Mouse (Mus musculus): ENCODE measurements around the gene Nlgn2. TPM values are rescaled to one million over a fixed set of nuclear protein-coding genes. Genes with fewer than 3 reads are reported as not detected.
A peak's percentile ranks its signal among the peaks of the same experiment; 100 is the strongest.
"Not testable (repeated sequence)": the region's sequence is repeated elsewhere in the genome, so short reads cannot be mapped to it uniquely, and the experiment has no call there.

Gene Nlgn2
- polyA plus RNA-seq, 1 experiment = 2.4 TPM

DNA sequence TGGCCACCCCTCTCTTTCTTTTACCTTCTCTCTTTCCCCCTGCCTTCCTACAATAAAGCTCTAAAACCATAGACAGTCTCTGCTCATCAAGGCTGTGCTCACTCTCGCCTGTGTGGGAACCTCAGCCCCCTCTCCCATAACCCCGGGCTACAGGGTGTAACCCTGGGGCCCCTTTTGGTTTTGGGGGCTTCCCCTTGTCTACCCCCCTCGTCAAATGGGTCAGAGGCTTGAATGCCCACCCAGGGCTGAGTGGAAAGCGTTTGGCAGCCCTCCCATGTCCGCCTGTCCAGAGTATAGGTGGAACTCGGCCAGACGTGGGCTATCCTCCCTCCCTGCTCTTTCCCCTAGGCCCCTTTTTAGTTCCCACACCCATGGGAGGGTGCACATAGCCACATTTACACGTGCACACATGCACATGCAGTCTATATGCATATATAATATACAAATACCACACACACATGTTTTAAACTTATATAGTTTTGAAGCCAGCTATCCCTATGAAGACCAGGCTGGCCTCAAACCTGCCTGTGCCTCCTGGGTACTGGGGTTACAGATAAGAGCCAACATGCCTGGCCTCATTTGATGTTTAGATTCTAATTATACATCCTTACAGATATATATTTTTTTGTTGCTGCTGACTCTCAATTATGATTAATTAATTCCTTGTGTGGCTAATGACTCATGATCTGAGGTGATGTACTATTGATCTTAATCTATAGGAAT is 26.7 kb upstream of the Nlgn2 start:
- Histone ChIP-seq H3K36me3 (ENCODE audit: control insufficient read depth, insufficient read depth, low read length) (no peaks in the 10 kb centered on the region), H3K27ac (ENCODE audit: control insufficient read depth, insufficient read depth, low read depth, low read length) (no peak overlapping the region), H3K4me3 (ENCODE audit: control insufficient read depth, low read depth, low read length) (no peak overlapping the region), H3K4me1 (ENCODE audit: control insufficient read depth, insufficient read depth, low read length) (no peaks in the 10 kb centered on the region), H3K27me3 (ENCODE audit: control insufficient read depth, insufficient read depth, low read length) (no peaks in the 10 kb centered on the region)
- TF ChIP-seq POLR2A (IDR thresholded peaks at IDR 0.05; ENCODE audit: control insufficient read depth, low read depth, low read length) = no peak
- TF ChIP-seq CTCF (IDR thresholded peaks at IDR 0.05; ENCODE audit: control insufficient read depth, insufficient read depth, insufficient replicate concordance, low read depth, low read length) = no peak

DNA sequence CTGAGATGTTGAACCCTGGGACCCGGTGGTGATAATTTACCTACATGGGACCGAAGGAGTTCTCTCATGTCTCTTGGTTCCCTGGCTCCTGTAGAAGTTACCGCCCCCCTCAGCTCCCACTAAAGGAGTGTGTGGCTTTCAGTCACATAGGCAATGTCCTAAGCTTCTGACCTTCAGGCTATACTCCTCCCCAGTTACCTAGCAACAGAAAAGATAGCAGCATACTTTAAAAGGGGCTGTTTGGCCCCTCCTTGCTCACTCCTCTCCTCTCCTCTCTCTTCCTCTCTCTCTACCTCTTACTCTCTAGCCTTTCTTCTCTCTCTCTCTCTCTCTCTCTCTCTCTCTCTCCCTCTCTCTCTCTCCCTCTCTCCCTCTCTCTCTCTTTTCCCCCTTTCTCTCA is 26.1 kb upstream of the Nlgn2 start:
- H3K4me3 ChIP-seq (ENCODE audit: control insufficient read depth, low read depth, low read length); H3K4me1 ChIP-seq (ENCODE audit: control insufficient read depth, insufficient read depth, low read length); H3K36me3 ChIP-seq (ENCODE audit: control insufficient read depth, insufficient read depth, low read length); H3K27ac ChIP-seq (ENCODE audit: control insufficient read depth, insufficient read depth, low read depth, low read length); H3K27me3 ChIP-seq (ENCODE audit: control insufficient read depth, insufficient read depth, low read length): not testable (repeated sequence)

DNA sequence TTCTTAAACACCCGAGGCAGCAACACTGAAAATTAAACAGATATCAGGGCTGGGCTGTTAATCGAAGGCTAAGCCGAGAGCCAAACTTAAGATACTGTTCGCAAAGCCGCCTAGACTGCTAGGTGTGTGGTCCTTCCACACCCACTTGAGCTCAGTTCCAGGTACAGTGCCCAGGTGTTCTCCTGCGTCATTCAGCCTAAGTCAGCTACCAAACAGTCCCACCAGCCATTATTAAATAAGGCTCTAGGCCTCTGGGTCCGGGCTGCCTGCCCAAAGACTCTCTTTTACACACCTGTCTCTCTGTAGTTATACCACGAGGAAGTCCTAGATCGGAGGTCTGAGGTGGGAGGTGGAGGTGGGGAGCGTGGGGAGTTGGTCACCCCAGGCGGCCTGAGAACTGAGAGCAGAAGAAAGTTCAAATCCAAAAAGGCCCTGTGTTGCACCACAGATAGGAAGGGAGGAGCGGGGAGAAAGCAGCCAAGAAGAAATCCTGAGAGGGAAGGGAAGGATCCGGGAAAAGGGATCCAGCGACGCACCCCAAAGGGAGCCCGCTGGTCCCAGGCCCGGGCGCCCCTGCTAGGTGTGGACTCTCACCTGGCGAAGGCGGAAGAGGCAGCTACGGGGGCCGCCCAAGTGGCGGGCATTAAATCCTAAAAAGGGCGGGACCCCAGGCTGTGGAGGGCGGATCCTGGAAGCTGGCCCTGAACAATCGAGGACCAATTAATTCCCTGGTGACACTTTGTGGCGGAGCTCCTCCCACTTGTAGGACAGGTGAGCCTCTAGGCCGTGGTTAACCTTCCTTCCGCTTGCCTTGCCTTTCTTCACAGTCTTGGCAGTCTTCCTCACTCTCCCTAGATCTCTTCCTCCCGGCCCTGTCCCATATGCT is 20.8 kb upstream of the Nlgn2 start, which contains the start of gene Tnk1:
TSS of gene Tnk1 (minus strand) at position 618 of the 886 bp plus-strand sequence.
- TF ChIP-seq POLR2A (IDR thresholded peaks at IDR 0.05; ENCODE audit: control insufficient read depth, low read depth, low read length) (no peak), CTCF (IDR thresholded peaks at IDR 0.05; ENCODE audit: control insufficient read depth, insufficient read depth, insufficient replicate concordance, low read depth, low read length) (no peak)

DNA sequence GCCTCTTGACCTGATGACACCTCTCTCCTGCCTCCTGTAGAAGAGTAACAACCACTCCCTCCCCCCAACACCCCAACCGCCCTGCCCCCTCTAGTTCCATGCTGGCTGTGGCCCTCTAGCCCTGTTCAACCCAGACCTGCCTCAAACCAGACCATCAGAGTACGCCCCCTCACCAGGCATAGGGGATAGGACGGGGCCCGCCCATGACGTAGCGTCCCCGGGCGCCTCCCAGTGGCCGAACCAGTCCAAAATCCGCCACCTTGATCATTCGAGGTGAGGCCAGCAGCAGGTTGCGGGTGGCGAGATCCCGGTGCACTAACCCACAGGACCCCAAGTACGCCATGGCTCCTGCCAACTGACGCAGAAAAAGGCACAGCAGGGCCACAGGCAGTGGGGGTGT is 17.8 kb upstream of the Nlgn2 start:
- TF ChIP-seq CTCF (IDR thresholded peaks at IDR 0.05; ENCODE audit: control insufficient read depth, insufficient read depth, insufficient replicate concordance, low read depth, low read length) = no peak
- no peak for TF ChIP-seq POLR2A (IDR thresholded peaks at IDR 0.05; ENCODE audit: control insufficient read depth, low read depth, low read length)
- Histone ChIP-seq H3K36me3 (ENCODE audit: control insufficient read depth, insufficient read depth, low read length) (no peaks in the 10 kb centered on the region), H3K27me3 (ENCODE audit: control insufficient read depth, insufficient read depth, low read length) (no peaks in the 10 kb centered on the region), H3K27ac (ENCODE audit: control insufficient read depth, insufficient read depth, low read depth, low read length) (no peak overlapping the region), H3K4me3 (ENCODE audit: control insufficient read depth, low read depth, low read length) (peak overlapping the region; percentile 30), H3K4me1 (ENCODE audit: control insufficient read depth, insufficient read depth, low read length) (peaks cover 12% of the 10 kb centered on the region)

More for the DNA sequence above, 20.8 kb upstream of the Nlgn2 start, which contains the start of gene Tnk1:
- peaks cover 12% of the 10 kb centered on the region for H3K4me1 ChIP-seq (ENCODE audit: control insufficient read depth, insufficient read depth, low read length)
- H3K36me3 ChIP-seq (ENCODE audit: control insufficient read depth, insufficient read depth, low read length) = no peaks in the 10 kb centered on the region
- no peaks in the 10 kb centered on the region for H3K27me3 ChIP-seq (ENCODE audit: control insufficient read depth, insufficient read depth, low read length)
- H3K27ac ChIP-seq (ENCODE audit: control insufficient read depth, insufficient read depth, low read depth, low read length) = no peak within 1 kb of the TSS
- no peak within 1 kb of the TSS for H3K4me3 ChIP-seq (ENCODE audit: control insufficient read depth, low read depth, low read length)

DNA sequence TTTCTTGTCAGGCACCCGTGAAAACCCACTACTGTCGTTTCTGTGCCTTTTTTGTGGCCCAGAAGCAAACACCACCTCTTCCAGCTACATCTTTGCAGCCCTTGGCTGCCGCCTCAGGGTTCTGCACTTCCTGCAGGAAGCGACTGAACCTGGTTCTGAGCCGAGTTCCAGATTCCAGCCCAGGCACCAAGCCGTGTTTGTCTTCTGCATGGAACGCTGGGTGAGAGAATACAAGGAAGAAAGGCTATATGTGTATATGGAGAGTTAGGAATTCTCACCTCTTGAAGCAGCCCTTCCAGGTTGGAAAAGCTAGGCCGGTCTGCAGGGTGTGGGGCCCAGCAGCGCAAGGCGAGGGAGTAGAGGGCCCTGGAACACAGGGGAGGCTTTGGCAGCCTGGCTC is 17.1 kb upstream of the Nlgn2 start:
- H3K36me3 ChIP-seq (ENCODE audit: control insufficient read depth, insufficient read depth, low read length) = no peaks in the 10 kb centered on the region
- TF ChIP-seq POLR2A (IDR thresholded peaks at IDR 0.05; ENCODE audit: control insufficient read depth, low read depth, low read length) (no peak), CTCF (IDR thresholded peaks at IDR 0.05; ENCODE audit: control insufficient read depth, insufficient read depth, insufficient replicate concordance, low read depth, low read length) (no peak)
- peaks cover 12% of the 10 kb centered on the region for H3K4me1 ChIP-seq (ENCODE audit: control insufficient read depth, insufficient read depth, low read length)
- no peaks in the 10 kb centered on the region for H3K27me3 ChIP-seq (ENCODE audit: control insufficient read depth, insufficient read depth, low read length)
- H3K4me3 ChIP-seq (ENCODE audit: control insufficient read depth, low read depth, low read length) = no peak overlapping the region
- no peak overlapping the region for H3K27ac ChIP-seq (ENCODE audit: control insufficient read depth, insufficient read depth, low read depth, low read length)

DNA sequence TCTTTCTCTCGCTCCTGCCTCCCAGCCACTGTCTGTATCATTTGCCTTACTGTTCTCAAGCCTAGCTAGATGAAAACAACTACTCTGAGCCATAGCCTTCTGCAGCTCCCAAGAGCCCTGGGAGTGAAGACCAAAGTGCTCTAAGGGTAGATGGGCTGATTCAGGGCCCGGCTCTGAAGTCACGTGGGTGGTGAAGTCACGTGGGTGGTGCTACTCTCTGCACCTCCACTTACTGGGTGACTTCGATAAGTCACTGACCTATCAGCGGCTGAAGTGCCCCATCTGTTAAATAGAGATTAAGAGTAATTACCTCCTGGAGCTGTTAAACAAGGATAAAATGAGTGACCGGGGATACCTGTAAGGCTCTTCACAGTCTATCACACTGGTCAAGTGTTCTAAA is 16.4 kb upstream of the Nlgn2 start:
- TF ChIP-seq CTCF (IDR thresholded peaks at IDR 0.05; ENCODE audit: control insufficient read depth, insufficient read depth, insufficient replicate concordance, low read depth, low read length) = no peak
- TF ChIP-seq POLR2A (IDR thresholded peaks at IDR 0.05; ENCODE audit: control insufficient read depth, low read depth, low read length) = no peak
- Histone ChIP-seq H3K4me3 (ENCODE audit: control insufficient read depth, low read depth, low read length) (no peak overlapping the region), H3K36me3 (ENCODE audit: control insufficient read depth, insufficient read depth, low read length) (no peaks in the 10 kb centered on the region), H3K27ac (ENCODE audit: control insufficient read depth, insufficient read depth, low read depth, low read length) (no peak overlapping the region), H3K4me1 (ENCODE audit: control insufficient read depth, insufficient read depth, low read length) (peaks cover 12% of the 10 kb centered on the region), H3K27me3 (ENCODE audit: control insufficient read depth, insufficient read depth, low read length) (no peaks in the 10 kb centered on the region)

DNA sequence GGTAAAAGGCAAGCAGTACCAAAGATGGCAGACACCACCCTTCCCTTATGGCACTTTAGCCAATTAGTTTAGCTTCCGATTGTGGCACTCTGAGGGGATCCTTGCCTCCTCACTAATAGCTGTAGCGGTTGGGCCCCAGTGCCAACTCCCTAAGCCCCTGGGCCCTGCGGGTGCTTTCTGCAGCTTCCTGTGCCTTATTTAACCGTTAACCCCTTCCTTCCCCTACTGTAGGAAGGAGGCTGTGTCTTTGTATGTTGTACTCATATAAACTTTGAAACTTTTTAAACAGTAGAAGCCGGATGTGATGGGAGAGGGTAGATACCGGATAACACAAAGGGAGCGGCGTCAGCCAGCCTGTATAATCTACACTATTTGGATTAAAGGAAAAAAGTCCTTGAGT is 13.2 kb upstream of the Nlgn2 start:
- Histone ChIP-seq H3K4me3 (ENCODE audit: control insufficient read depth, low read depth, low read length) (no peak overlapping the region), H3K4me1 (ENCODE audit: control insufficient read depth, insufficient read depth, low read length) (peaks cover 16% of the 10 kb centered on the region), H3K36me3 (ENCODE audit: control insufficient read depth, insufficient read depth, low read length) (no peaks in the 10 kb centered on the region), H3K27me3 (ENCODE audit: control insufficient read depth, insufficient read depth, low read length) (no peaks in the 10 kb centered on the region), H3K27ac (ENCODE audit: control insufficient read depth, insufficient read depth, low read depth, low read length) (no peak overlapping the region)
- TF ChIP-seq POLR2A (IDR thresholded peaks at IDR 0.05; ENCODE audit: control insufficient read depth, low read depth, low read length) (no peak), CTCF (IDR thresholded peaks at IDR 0.05; ENCODE audit: control insufficient read depth, insufficient read depth, insufficient replicate concordance, low read depth, low read length) (no peak)
